ENCODE assay signal across 13 mouse cellular contexts in the genomic region with DNA sequence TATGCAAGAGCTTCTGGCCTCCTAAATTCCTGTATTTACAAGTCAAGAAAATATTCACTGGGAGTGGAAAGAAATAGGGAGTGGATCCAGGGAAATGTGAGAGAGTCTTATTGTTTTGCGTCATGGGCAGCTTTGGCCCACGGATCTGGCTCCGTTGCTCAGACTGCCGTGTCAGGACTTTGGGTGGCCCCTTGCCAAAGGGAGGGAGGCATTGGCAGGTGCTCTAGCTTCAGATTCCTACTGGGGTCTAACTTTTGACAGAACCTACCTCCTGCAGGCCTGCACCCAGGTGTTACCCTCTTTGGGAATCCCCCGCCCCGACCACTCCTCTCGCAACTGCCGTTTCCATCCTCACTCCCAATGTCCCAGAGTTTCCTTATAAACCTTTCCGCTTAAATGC. TPM values are rescaled to one million over a fixed set of nuclear protein-coding genes. Genes with fewer than 3 reads are reported as not detected.
DNase-seq lines count a peak whose midpoint lies in the region; ATAC-seq and TF ChIP-seq lines count a peak whose summit lies in the region.
"Had no signal": no experiment of that assay in that cellular context is flagged by ENCODE, and none has a peak within 500 bp of the region (broad histone marks: within the 10 kb centered on the region; RNA-seq: fewer than 3 reads in every experiment).

No protein-coding gene starts in this region.

- 0 out of 2 replicates have a peak, but pooled peaks cover 6% of the 10 kb centered on the region for H3K4me1 ChIP-seq in kidney, embryonic 14.5 days (ENCODE audit: control insufficient read depth, insufficient read depth, low read length)
- no peaks in the 10 kb centered on the region; the same call in 1 of the 2 replicates for H3K4me1 ChIP-seq in heart, embryonic 12.5 days (replicated peaks)
- H3K4me1 ChIP-seq in stomach, postnatal 0 days (replicated peaks; ENCODE audit: control insufficient read depth, insufficient read depth): peaks cover 2% of the 10 kb centered on the region; the same call in 1 of the 2 replicates

- H3K4me2 ChIP-seq in kidney, embryonic 14.5 days (replicated peaks; ENCODE audit: low read depth, low read length): no peak overlapping the region
- 0 out of 2 replicates have a peak overlapping the region, but pooled peaks have one; percentile 0 for H3K4me2 ChIP-seq in heart, embryonic 12.5 days
- no peak overlapping the region for H3K4me2 ChIP-seq in stomach, postnatal 0 days (replicated peaks; ENCODE audit: low read depth)
- H3K4me2 ChIP-seq: lung, embryonic 15.5 days had no signal

- H3K9me3 ChIP-seq in kidney, embryonic 14.5 days (ENCODE audit: control insufficient read depth, low read length): no peaks in the 10 kb centered on the region
- H3K9me3 ChIP-seq in heart, embryonic 12.5 days (replicated peaks): no peaks in the 10 kb centered on the region
- no peaks in the 10 kb centered on the region for H3K9me3 ChIP-seq in stomach, postnatal 0 days (ENCODE audit: control insufficient read depth, low read length)
- H3K9me3 ChIP-seq: lung, embryonic 15.5 days had no signal

- H3K27ac ChIP-seq in kidney, embryonic 14.5 days (ENCODE audit: low read depth, low read length): no peak overlapping the region
- H3K27ac ChIP-seq in heart, embryonic 12.5 days (ENCODE audit: poor library complexity, severe bottlenecking): peak overlapping the region; percentile 48
- H3K27ac ChIP-seq in stomach, postnatal 0 days (replicated peaks): no peak overlapping the region
- H3K27ac ChIP-seq: lung, embryonic 15.5 days had no signal

- no peak overlapping the region for H3K9ac ChIP-seq in kidney, embryonic 14.5 days (ENCODE audit: low read depth, low read length)
- H3K9ac ChIP-seq in heart, embryonic 12.5 days: no peak overlapping the region
- no peak overlapping the region for H3K9ac ChIP-seq in stomach, postnatal 0 days (ENCODE audit: low read length)
- H3K9ac ChIP-seq: lung, embryonic 15.5 days had no signal

- H3K4me3 ChIP-seq in kidney, embryonic 14.5 days (ENCODE audit: low read length): no peak overlapping the region
- H3K4me3 ChIP-seq in heart, embryonic 12.5 days: no peak overlapping the region
- H3K4me3 ChIP-seq in stomach, postnatal 0 days (ENCODE audit: low read depth, low read length): no peak overlapping the region
- H3K4me3 ChIP-seq: lung, embryonic 15.5 days had no signal

- peak; percentile 40 for DNase-seq in kidney, postnatal 10 days
- peak; percentile 35 for DNase-seq in urinary bladder, postnatal 14 days (ENCODE audit: low spot score)
- DNase-seq in urinary bladder, postnatal 4 days (ENCODE audit: low spot score in 2 of 2): no peak
- DNase-seq in stomach, postnatal 0 days (ENCODE audit: low spot score): peak; percentile 28
- DNase-seq in embryo, embryonic 9.5 days (ENCODE audit: extremely low spot score): no peak
- DNase-seq: layer of hippocampus, postnatal 36 days; thymus, postnatal 4 days had no signal

- TF ChIP-seq CTCF in stomach, postnatal 0 days (IDR thresholded peaks at IDR 0.05; ENCODE audit: low read depth): no peak

- no peak for TF ChIP-seq EP300 in stomach, postnatal 0 days (optimal IDR thresholded peaks at IDR 0.05)

- no peaks in the 10 kb centered on the region for H3K36me3 ChIP-seq in kidney, embryonic 14.5 days (ENCODE audit: control insufficient read depth, insufficient read depth, low read length)
- no peaks in the 10 kb centered on the region for H3K36me3 ChIP-seq in heart, embryonic 12.5 days
- no peaks in the 10 kb centered on the region for H3K36me3 ChIP-seq in stomach, postnatal 0 days (ENCODE audit: control insufficient read depth, insufficient read depth, low read length)
- H3K36me3 ChIP-seq: lung, embryonic 15.5 days had no signal

- no peak for ATAC-seq in kidney, embryonic 14.5 days (ENCODE audit: low FRiP score, low TSS enrichment)
- no peak for ATAC-seq in heart, embryonic 12.5 days (ENCODE audit: insufficient number of reproducible peaks, low FRiP score)
- ATAC-seq in stomach, postnatal 0 days (ENCODE audit: low FRiP score, low TSS enrichment): no peak
- ATAC-seq in megakaryocyte progenitor cell, adult 5-6 weeks (replicated peaks; ENCODE audit: poor library complexity): no peak
- ATAC-seq: forebrain, embryonic 14.5 days had no signal

- WGBS in kidney, embryonic 14.5 days: 88% methylated on average over 9 of the region's 9 CpGs
- WGBS in heart, embryonic 12.5 days: 82% methylated on average over 9 of the region's 9 CpGs
- 81% methylated on average over 9 of the region's 9 CpGs for WGBS in stomach, postnatal 0 days

- H3K27me3 ChIP-seq in kidney, embryonic 14.5 days (ENCODE audit: control insufficient read depth, insufficient read depth, low read length): no peaks in the 10 kb centered on the region
- no peaks in the 10 kb centered on the region for H3K27me3 ChIP-seq in heart, embryonic 12.5 days (replicated peaks)
- H3K27me3 ChIP-seq in stomach, postnatal 0 days (ENCODE audit: control insufficient read depth, insufficient read depth, low read length): no peaks in the 10 kb centered on the region

RNA-seq across cellular contexts. Expression of a gene that starts 3.6 kb away (rescaled TPM):
- polyA plus RNA-seq in kidney, embryonic 14.5 days (2014; fragmentation: Nextera tagmentation; extraction: Ambion mirVana): not detected in 2 replicates
- polyA plus RNA-seq in heart, embryonic 12.5 days (2016; fragmentation: Nextera tagmentation; extraction: Ambion mirVana): not detected in 2 replicates
- 0.07 TPM in 1 of 2 replicates, not detected in the other for polyA plus RNA-seq in stomach, postnatal 0 days (2015; fragmentation: Nextera tagmentation; extraction: Ambion mirVana)
- total RNA-seq in megakaryocyte progenitor cell, adult 5-6 weeks (2015): not detected in 2 replicates
- total RNA-seq in megakaryocyte progenitor cell, adult 5-6 weeks (2017): not detected in 2 replicates
- total RNA-seq: common myeloid progenitor, adult 5-6 weeks; layer of hippocampus, postnatal 36 days had no signal
- polyA plus RNA-seq: forebrain, embryonic 14.5 days; lung, embryonic 15.5 days had no signal

RNA-seq across cellular contexts. Expression of a gene that starts 4.4 kb away (rescaled TPM):
- polyA plus RNA-seq in kidney, embryonic 14.5 days (2014; fragmentation: Nextera tagmentation; extraction: Ambion mirVana): 1.6 and 1.7 TPM in 2 replicates
- 13.9 and 14.8 TPM in 2 replicates for polyA plus RNA-seq in heart, embryonic 12.5 days (2016; fragmentation: Nextera tagmentation; extraction: Ambion mirVana)
- 6.4 and 7.6 TPM in 2 replicates for polyA plus RNA-seq in stomach, postnatal 0 days (2015; fragmentation: Nextera tagmentation; extraction: Ambion mirVana)
- total RNA-seq in megakaryocyte progenitor cell, adult 5-6 weeks (2015): not detected in 2 replicates
- total RNA-seq in megakaryocyte progenitor cell, adult 5-6 weeks (2017): not detected in 2 replicates
- total RNA-seq: common myeloid progenitor, adult 5-6 weeks had no signal

Comparison
In these comparisons a context has a peak if more than half of its experiments do, and no peak if none do; other contexts are left out.
1. DNase-seq: peak in kidney, postnatal 10 days (single experiment), urinary bladder, postnatal 14 days (single experiment) and stomach, postnatal 0 days (single experiment); none in urinary bladder, postnatal 4 days (0 of 2) and embryo, embryonic 9.5 days (single experiment).